8 mouse cellular contexts compared by ENCODE assay signal in the genomic region with DNA sequence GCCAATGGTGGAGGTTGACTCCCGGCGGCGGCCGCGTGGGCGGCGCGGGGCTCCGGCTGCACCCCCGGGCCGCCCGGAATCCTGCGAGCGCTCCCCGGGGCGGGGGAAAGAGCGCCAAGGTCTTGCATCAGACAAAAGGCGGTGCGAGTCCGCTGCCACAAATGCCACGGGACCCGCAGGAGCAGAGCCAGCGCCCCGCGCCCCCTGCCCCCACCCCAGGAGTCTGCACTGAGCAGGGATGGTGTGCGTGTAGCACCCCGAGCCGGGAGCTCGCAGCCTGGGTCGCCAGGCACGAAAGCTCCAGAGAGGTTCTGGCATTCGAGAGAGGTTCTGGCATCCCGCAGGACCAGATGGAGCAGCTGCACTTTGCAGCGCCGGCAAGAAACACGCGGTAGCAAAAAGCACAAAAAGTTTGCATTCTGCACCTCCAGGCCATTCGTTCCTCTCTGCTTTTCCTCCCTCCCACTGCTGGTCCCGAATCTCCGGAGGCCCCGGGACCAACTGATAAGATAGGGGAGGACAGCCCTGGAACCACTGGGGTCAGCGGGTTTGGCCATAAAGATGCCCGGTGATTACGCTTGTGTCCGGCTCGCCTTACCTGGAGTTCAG. TPM values are rescaled to one million over a fixed set of nuclear protein-coding genes. Genes with fewer than 3 reads are reported as not detected.
DNase-seq lines count a peak whose midpoint lies in the region; ATAC-seq and TF ChIP-seq lines count a peak whose summit lies in the region.

No protein-coding gene starts in this region.

- peak; percentile 64 for ATAC-seq in lung, embryonic 16.5 days (ENCODE audit: low read depth)

- peaks cover 6% of the 10 kb centered on the region for H3K4me1 ChIP-seq in ES-Bruce4 (ENCODE audit: control insufficient read depth, insufficient read depth, low read length)
- H3K4me1 ChIP-seq in forebrain, embryonic 10.5 days = peaks cover 43% of the 10 kb centered on the region
- H3K4me1 ChIP-seq in lung, embryonic 16.5 days (replicated peaks; ENCODE audit: control insufficient read depth, insufficient read depth, low read length) = peaks cover 16% of the 10 kb centered on the region; the same call in 1 of the 2 replicates

- H3K9me3 ChIP-seq in ES-Bruce4 (replicated peaks; ENCODE audit: control insufficient read depth, insufficient read depth, low read length, poor library complexity, severe bottlenecking) = no peaks in the 10 kb centered on the region
- no peaks in the 10 kb centered on the region for H3K9me3 ChIP-seq in forebrain, embryonic 10.5 days
- H3K9me3 ChIP-seq in lung, embryonic 16.5 days (ENCODE audit: control insufficient read depth, low read length) = no peaks in the 10 kb centered on the region

- DNase-seq in adrenal gland, postnatal 4 days (ENCODE audit: low spot score in 2 of 2) = peak; percentile 16 to 22
- peak; percentile 57 for DNase-seq in forebrain, embryonic 10.5 days (ENCODE audit: extremely low spot score, low spot score)
- DNase-seq in heart, postnatal 14 days = peak; percentile 54 to 64
- DNase-seq in layer of hippocampus, adult 11-12 months (ENCODE audit: low spot score) = peak; percentile 58
- peak; percentile 23 for DNase-seq in ovary, adult 18-20 months (ENCODE audit: low spot score)
- DNase-seq in urinary bladder, postnatal 14 days (ENCODE audit: low spot score) = peak; percentile 52

- H3K9ac ChIP-seq in ES-Bruce4 (ENCODE audit: low read depth, poor library complexity, severe bottlenecking) = peak overlapping the region; percentile 91
- peak overlapping the region; percentile 76 for H3K9ac ChIP-seq in lung, embryonic 16.5 days (ENCODE audit: low read length)

- no peaks in the 10 kb centered on the region for H3K27me3 ChIP-seq in ES-Bruce4 (ENCODE audit: control insufficient read depth, insufficient read depth, low read length, poor library complexity, severe bottlenecking)
- no peaks in the 10 kb centered on the region; the same call in 1 of the 2 replicates for H3K27me3 ChIP-seq in forebrain, embryonic 10.5 days (ENCODE audit: poor library complexity, severe bottlenecking)
- H3K27me3 ChIP-seq in lung, embryonic 16.5 days (ENCODE audit: control insufficient read depth, insufficient read depth, low read depth, low read length) = no peaks in the 10 kb centered on the region

- WGBS in forebrain, embryonic 10.5 days = under 1% methylated on average over 46 of the region's 46 CpGs
- under 1% methylated on average over 46 of the region's 46 CpGs for WGBS in lung, embryonic 16.5 days

- no peak for TF ChIP-seq EP300 in ES-Bruce4 (IDR thresholded peaks at IDR 0.05; ENCODE audit: insufficient read depth, low read depth, low read length)

- peaks cover 5% of the 10 kb centered on the region for H3K36me3 ChIP-seq in ES-Bruce4 (ENCODE audit: control insufficient read depth, insufficient read depth, low read length, poor library complexity, severe bottlenecking)
- peaks cover 28% of the 10 kb centered on the region for H3K36me3 ChIP-seq in forebrain, embryonic 10.5 days (replicated peaks)
- no peaks in the 10 kb centered on the region for H3K36me3 ChIP-seq in lung, embryonic 16.5 days (ENCODE audit: control insufficient read depth, insufficient read depth, low read length)

- H3K27ac ChIP-seq in ES-Bruce4 (ENCODE audit: insufficient read depth, low read length) = no peak overlapping the region
- H3K27ac ChIP-seq in forebrain, embryonic 10.5 days = peak overlapping the region; percentile 92
- H3K27ac ChIP-seq in lung, embryonic 16.5 days (ENCODE audit: low read length) = peak overlapping the region; percentile 77

- no peak for TF ChIP-seq CTCF in ES-Bruce4 (IDR thresholded peaks at IDR 0.05; ENCODE audit: low read depth, low read length)

- H3K4me3 ChIP-seq in ES-Bruce4 (ENCODE audit: low read depth, low read length) = peak overlapping the region; percentile 99
- peak overlapping the region; percentile 80 for H3K4me3 ChIP-seq in forebrain, embryonic 10.5 days
- H3K4me3 ChIP-seq in lung, embryonic 16.5 days (ENCODE audit: low read length) = peak overlapping the region; percentile 69

- TF ChIP-seq POLR2A in ES-Bruce4 (IDR thresholded peaks at IDR 0.05; ENCODE audit: insufficient read depth, low read length) = no peak

- H3K4me2 ChIP-seq in lung, embryonic 16.5 days (ENCODE audit: low read depth, low read length) = peak overlapping the region; percentile 91

- intact Hi-C loops in heart, postnatal 14 days (cut with DNase I) = no loop called here

RNA-seq across cellular contexts. Expression of gene Phgdh, which starts 0.6 kb away (rescaled TPM):
- 118 and 125 TPM in 2 replicates for polyA plus RNA-seq in ES-Bruce4 (2011; ENCODE audit: insufficient read depth, insufficient read length, low read depth, missing spikeins)
- total RNA-seq in adrenal gland, postnatal 4 days (2021) = 10 to 100 TPM; 52.0 to 79.6 TPM
- polyA plus RNA-seq in forebrain, embryonic 10.5 days (2016; fragmentation: Nextera tagmentation; extraction: Ambion mirVana) = 402 and 436 TPM in 2 replicates
- 1 to 10 TPM; 4.0 to 4.6 TPM for total RNA-seq in heart, postnatal 14 days (2021)
- polyA plus RNA-seq in lung, embryonic 16.5 days (2015; fragmentation: Nextera tagmentation; extraction: Ambion mirVana) = 159 and 162 TPM in 2 replicates

RNA-seq across cellular contexts. Expression of gene Zfp697, which starts 43.1 kb away (rescaled TPM):
- polyA plus RNA-seq in ES-Bruce4 (2011; ENCODE audit: insufficient read depth, insufficient read length, low read depth, missing spikeins) = 7.3 and 8.2 TPM in 2 replicates
- total RNA-seq in adrenal gland, postnatal 4 days (2021) = 1 to 10 TPM; 5.6 to 9.4 TPM
- polyA plus RNA-seq in forebrain, embryonic 10.5 days (2016; fragmentation: Nextera tagmentation; extraction: Ambion mirVana) = 7.1 and 7.5 TPM in 2 replicates
- total RNA-seq in heart, postnatal 14 days (2021) = 1 to 10 TPM; 6.1 to 7.3 TPM
- 7.1 TPM in 2 replicates for polyA plus RNA-seq in lung, embryonic 16.5 days (2015; fragmentation: Nextera tagmentation; extraction: Ambion mirVana)

RNA-seq across cellular contexts. Expression of gene Hmgcs2, which starts 59.0 kb away (rescaled TPM):
- not detected in 2 replicates for polyA plus RNA-seq in ES-Bruce4 (2011; ENCODE audit: insufficient read depth, insufficient read length, low read depth, missing spikeins)
- total RNA-seq in adrenal gland, postnatal 4 days (2021) = 100 to 1,000 TPM in 1 of 2 experiments, 10 to 100 TPM in 1; 30.6 to 130 TPM
- 0.50 and 0.57 TPM in 2 replicates for polyA plus RNA-seq in forebrain, embryonic 10.5 days (2016; fragmentation: Nextera tagmentation; extraction: Ambion mirVana)
- 10 to 100 TPM; 64.9 to 70.1 TPM for total RNA-seq in heart, postnatal 14 days (2021)
- polyA plus RNA-seq in lung, embryonic 16.5 days (2015; fragmentation: Nextera tagmentation; extraction: Ambion mirVana) = 5.7 and 9.4 TPM in 2 replicates
